Mouse (Mus musculus) ES-Bruce4 (cell line): ENCODE measurements at regions not wholly inside any gene's neighbourhood (a gene's known extent, or its start where the extent isn't known, plus 50 kb on each side); places are given as distances from the start of the nearest gene placed in this dataset.

Source experiments
- CTCF ChIP-seq: IDR thresholded peaks from one replicate; pipeline ENCODE4 v1.8.1; 2011; ENCODE audit warnings: low read depth, low read length
- EP300 ChIP-seq: IDR thresholded peaks from 2 replicates; pipeline ENCODE4 v1.6.1; 2011; ENCODE audit warnings: low read depth, low read length; ENCODE audit not compliant: insufficient read depth
- POLR2A ChIP-seq: IDR thresholded peaks from one replicate; pipeline ENCODE4 v1.8.1; 2011; ENCODE audit warnings: low read length; ENCODE audit not compliant: insufficient read depth

DNA sequence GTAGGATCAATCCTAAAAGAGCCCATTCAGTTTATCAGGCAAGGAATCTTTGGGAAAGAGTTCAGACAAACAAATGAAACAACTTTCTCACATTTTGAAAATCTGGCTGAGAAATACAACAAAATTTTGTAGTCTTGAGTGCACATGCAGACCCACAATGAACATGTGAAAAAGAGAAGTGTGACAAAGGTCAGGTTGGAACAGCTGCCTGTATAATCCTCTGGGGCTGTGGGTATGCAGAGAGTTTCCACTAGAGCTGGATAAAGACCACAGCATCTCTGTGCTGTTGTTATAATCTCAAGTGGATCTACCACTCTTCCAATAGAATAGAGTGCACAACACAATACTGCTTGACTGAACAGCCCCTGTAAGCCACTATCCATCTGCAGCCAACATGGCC lies 482.3 kb downstream of the Irx1 start:
- TF ChIP-seq EP300 (no peak), CTCF (no peak), POLR2A (no peak)
